Mouse (Mus musculus) embryonic facial prominence, embryonic 12.5 days (tissue): Measurements from ENCODE around the gene Ppp1r8. TPM values are rescaled to one million over a fixed set of nuclear protein-coding genes. Genes with fewer than 3 reads are reported as not detected.

Source experiments
- ATAC-seq: fragments of 200-750 bp; cut with Nextera tagmentation; 2 replicates; pipeline ENCODE4 v1.8.0; 2017; ENCODE audit not compliant: insufficient number of reproducible peaks, insufficient read depth, low FRiP score, low TSS enrichment
- H3K27ac ChIP-seq: fragments of 300-500 bp; sonication (generic); 2 replicates; pipeline ENCODE4 v1.5.1; 2016; ENCODE audit warnings: mild to moderate bottlenecking
- H3K27me3 ChIP-seq: fragments of 300-500 bp; sonication (generic); 2 replicates; pipeline ENCODE4 v1.6.1; 2016; ENCODE audit warnings: mild to moderate bottlenecking, moderate library complexity
- H3K36me3 ChIP-seq: fragments of 300-500 bp; sonication (generic); 2 replicates; pipeline ENCODE4 v1.6.1; 2016; ENCODE audit warnings: mild to moderate bottlenecking
- H3K4me1 ChIP-seq: fragments of 300-500 bp; sonication (generic); 2 replicates; pipeline ENCODE4 v1.6.1; 2016
- H3K4me2 ChIP-seq: fragments of 300-500 bp; sonication (generic); replicated peaks from 2 replicates; pipeline ENCODE4 v1.6.1; 2016; ENCODE audit warnings: mild to moderate bottlenecking, moderate library complexity
- H3K4me3 ChIP-seq: fragments of 300-500 bp; sonication (generic); 2 replicates; pipeline ENCODE4 v1.5.1; 2016; ENCODE audit warnings: mild to moderate bottlenecking
- H3K9ac ChIP-seq: fragments of 300-500 bp; sonication (generic); 2 replicates; pipeline ENCODE4 v1.6.1; 2016; ENCODE audit warnings: mild to moderate bottlenecking, moderate library complexity
- H3K9me3 ChIP-seq: fragments of 300-500 bp; sonication (generic); 2 replicates; pipeline ENCODE4 v1.6.1; 2016; ENCODE audit warnings: mild to moderate bottlenecking, moderate library complexity
- WGBS: fragments of 180-500 bp; shearing (Covaris S2); methylation state at CpG from one replicate; pipeline ENCODE4 v1.1.7; 2016; 5-methylcytosine and 5-hydroxymethylcytosine counted together
- polyA plus RNA-seq: library from polyadenylated mRNA; unstranded; fragments of >200 nt; fragmentation: Nextera tagmentation; extraction: Ambion mirVana; gene quantifications from 2 replicates; pipeline ENCODE4 v1.2.1, GENCODE M21; 2016

Ppp1r8 gene
- polyA plus RNA-seq, result 58.6 and 63.2 TPM in 2 replicates

GRCm38 (mm10) chr4:132842970-132843704 is at the start of gene Ppp1r8:
Gene Ppp1r8 (minus strand): TSS chr4:132843169.
- Histone ChIP-seq H3K4me2 (peak within 1 kb of the TSS; percentile 71), H3K9me3 (no peaks in the 10 kb centered on the region), H3K9ac (peak within 1 kb of the TSS; percentile 96), H3K4me3 (peak within 1 kb of the TSS; percentile 94), H3K4me1 (peaks cover 13% of the 10 kb centered on the region), H3K27ac (peak within 1 kb of the TSS; percentile 79), H3K36me3 (peaks cover 20% of the 10 kb centered on the region), H3K27me3 (no peaks in the 10 kb centered on the region)
- peak; percentile 98 for ATAC-seq
- under 1% methylated on average over 40 of the region's 40 CpGs for WGBS

GRCm38 (mm10) chr4:132884844-132885374 is 41.9 kb upstream of the Ppp1r8 start:
- H3K36me3 ChIP-seq, result no peaks in the 10 kb centered on the region
- no peaks in the 10 kb centered on the region for H3K27me3 ChIP-seq
- H3K4me2 ChIP-seq, result peak overlapping the region; percentile 90
- WGBS, result 9% methylated on average over 9 of the region's 9 CpGs
- H3K9ac ChIP-seq, result peak overlapping the region; percentile 90
- peak overlapping the region; percentile 85 for H3K27ac ChIP-seq
- 0 out of 2 replicates have a peak, but pooled peaks have one; percentile 18 for ATAC-seq
- peak overlapping the region; percentile 95 for H3K4me3 ChIP-seq
- no peaks in the 10 kb centered on the region for H3K9me3 ChIP-seq
- H3K4me1 ChIP-seq, result peaks cover 6% of the 10 kb centered on the region

- Histone ChIP-seq H3K4me2 (peak within 1 kb of the TSS; percentile 90), H3K27ac (peak within 1 kb of the TSS; percentile 85), H3K27me3 (no peaks in the 10 kb centered on the region), H3K36me3 (no peaks in the 10 kb centered on the region), H3K4me3 (peak within 1 kb of the TSS; percentile 95), H3K9me3 (no peaks in the 10 kb centered on the region), H3K9ac (peak within 1 kb of the TSS; percentile 90), H3K4me1 (peaks cover 6% of the 10 kb centered on the region)
- under 1% methylated on average over 72 of the region's 72 CpGs for WGBS
- ATAC-seq, result peak; percentile 89
These were observed 41.3 kb upstream of the Ppp1r8 start, which contains the start of gene Stx12 for GRCm38 (mm10) chr4:132884064-132884843. Gene Stx12 (minus strand): TSS chr4:132884509.

GRCm38 (mm10) chr4:132883561-132884063 is 40.6 kb upstream of the Ppp1r8 start:
- Histone ChIP-seq H3K4me1 (peaks cover 6% of the 10 kb centered on the region), H3K4me2 (peak overlapping the region; percentile 90), H3K27ac (peak overlapping the region; percentile 85), H3K27me3 (no peaks in the 10 kb centered on the region), H3K9me3 (no peaks in the 10 kb centered on the region), H3K36me3 (no peaks in the 10 kb centered on the region), H3K9ac (peak overlapping the region; percentile 90), H3K4me3 (peak overlapping the region; percentile 95)
- WGBS, result 2% methylated on average over 21 of the region's 21 CpGs
- peak; percentile 29; the same call in 1 of the 2 replicates for ATAC-seq

GRCm38 (mm10) chr4:132874363-132875097 is 31.6 kb upstream of the Ppp1r8 start:
- H3K9ac ChIP-seq, result no peak overlapping the region
- H3K9me3 ChIP-seq, result no peaks in the 10 kb centered on the region
- no peaks in the 10 kb centered on the region for H3K4me1 ChIP-seq
- H3K27ac ChIP-seq, result no peak overlapping the region
- H3K4me2 ChIP-seq, result no peak overlapping the region
- 88% methylated on average over 7 of the region's 7 CpGs for WGBS
- H3K36me3 ChIP-seq, result peaks cover 21% of the 10 kb centered on the region
- no peak for ATAC-seq
- no peaks in the 10 kb centered on the region for H3K27me3 ChIP-seq
- H3K4me3 ChIP-seq, result no peak overlapping the region

GRCm38 (mm10) chr4:132873481-132874362 is 30.8 kb upstream of the Ppp1r8 start:
- Histone ChIP-seq H3K27me3 (no peaks in the 10 kb centered on the region), H3K36me3 (peaks cover 29% of the 10 kb centered on the region), H3K27ac (no peak overlapping the region), H3K4me1 (no peaks in the 10 kb centered on the region), H3K9ac (no peak overlapping the region), H3K4me2 (no peak overlapping the region), H3K4me3 (no peak overlapping the region), H3K9me3 (no peaks in the 10 kb centered on the region)
- ATAC-seq, result no peak
- 90% methylated on average over 11 of the region's 11 CpGs for WGBS

- no peak overlapping the region for H3K4me2 ChIP-seq
- 93% methylated on average over 3 of the region's 3 CpGs for WGBS
- no peak overlapping the region for H3K9ac ChIP-seq
- no peak overlapping the region for H3K27ac ChIP-seq
- no peaks in the 10 kb centered on the region for H3K27me3 ChIP-seq
- H3K4me3 ChIP-seq, result no peak overlapping the region
- ATAC-seq, result no peak
- no peaks in the 10 kb centered on the region for H3K9me3 ChIP-seq
- H3K36me3 ChIP-seq, result peaks cover 53% of the 10 kb centered on the region
- no peaks in the 10 kb centered on the region for H3K4me1 ChIP-seq
These were observed 28.1 kb upstream of the Ppp1r8 start for GRCm38 (mm10) chr4:132871116-132871515.

GRCm38 (mm10) chr4:132864856-132865255 is 21.9 kb upstream of the Ppp1r8 start:
- ATAC-seq, result no peak
- 85% methylated on average over 2 of the region's 2 CpGs for WGBS
- Histone ChIP-seq H3K4me1 (no peaks in the 10 kb centered on the region), H3K9ac (no peak overlapping the region), H3K27ac (no peak overlapping the region), H3K4me3 (no peak overlapping the region), H3K27me3 (no peaks in the 10 kb centered on the region), H3K36me3 (peaks cover 67% of the 10 kb centered on the region), H3K4me2 (no peak overlapping the region), H3K9me3 (no peaks in the 10 kb centered on the region)

- Histone ChIP-seq H3K9me3 (no peaks in the 10 kb centered on the region), H3K4me2 (no peak overlapping the region)
These were observed 20.0 kb upstream of the Ppp1r8 start for GRCm38 (mm10) chr4:132863012-132863411.

GRCm38 (mm10) chr4:132860880-132861279 is 17.9 kb upstream of the Ppp1r8 start:
- Histone ChIP-seq H3K9me3 (no peaks in the 10 kb centered on the region), H3K36me3 (peaks cover 66% of the 10 kb centered on the region)
- 90% methylated on average over 1 of the region's 1 CpGs for WGBS

More at GRCm38 (mm10) chr4:132863012-132863411, 20.0 kb upstream of the Ppp1r8 start:
- Histone ChIP-seq H3K27me3 (no peaks in the 10 kb centered on the region), H3K9ac (no peak overlapping the region), H3K4me1 (no peaks in the 10 kb centered on the region), H3K27ac (no peak overlapping the region), H3K36me3 (peaks cover 63% of the 10 kb centered on the region), H3K4me3 (no peak overlapping the region)
- no peak for ATAC-seq
- WGBS, result 91% methylated on average over 13 of the region's 13 CpGs

More at GRCm38 (mm10) chr4:132860880-132861279, 17.9 kb upstream of the Ppp1r8 start:
- no peak overlapping the region for H3K27ac ChIP-seq
- H3K4me3 ChIP-seq, result no peak overlapping the region
- no peak overlapping the region for H3K4me2 ChIP-seq
- H3K27me3 ChIP-seq, result no peaks in the 10 kb centered on the region
- no peak for ATAC-seq
- H3K9ac ChIP-seq, result no peak overlapping the region
- no peaks in the 10 kb centered on the region for H3K4me1 ChIP-seq
